Mouse (Mus musculus): ENCODE measurements around the gene Pik3c2b.

- TF ChIP-seq CTCF (IDR thresholded peaks at IDR 0.05; ENCODE audit: control insufficient read depth, insufficient read depth, insufficient replicate concordance, low read depth, low read length) (no peak), POLR2A (IDR thresholded peaks at IDR 0.05; ENCODE audit: control insufficient read depth, low read depth, low read length) (no peak)
These were observed 81.9 kb downstream of the Pik3c2b start for GRCm38 (mm10) chr1:133127328-133127727.
